In the genomic region with DNA sequence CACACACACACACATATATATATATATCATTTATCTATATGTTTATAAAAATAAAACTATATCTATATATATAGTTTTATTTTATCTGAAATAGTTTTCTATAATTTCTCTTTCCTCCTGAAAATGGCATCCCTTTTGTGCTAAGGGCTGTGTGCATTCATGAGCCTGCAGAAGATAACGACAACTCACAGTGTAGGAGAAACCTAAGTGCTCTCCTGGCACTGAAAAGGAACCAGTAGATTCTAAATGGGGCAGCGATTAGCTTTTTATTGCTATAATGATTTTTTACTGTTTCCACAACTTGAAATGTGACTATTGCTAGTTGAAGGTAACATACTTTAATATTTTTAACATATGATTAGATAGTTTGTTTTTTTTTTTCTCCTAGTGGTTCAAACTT, we compare ENCODE assay signal across 20 mouse cellular contexts. TPM values are rescaled to one million over a fixed set of nuclear protein-coding genes. Genes with fewer than 3 reads are reported as not detected.
DNase-seq lines count a peak whose midpoint lies in the region; ATAC-seq and TF ChIP-seq lines count a peak whose summit lies in the region.
"Had no signal": no experiment of that assay in that cellular context is flagged by ENCODE, and none has a peak within 500 bp of the region (broad histone marks: within the 10 kb centered on the region; RNA-seq: fewer than 3 reads in every experiment).

No protein-coding gene starts in this region.

- no peak for ATAC-seq in liver, embryonic 12.5 days
- ATAC-seq in lung, embryonic 15.5 days (ENCODE audit: borderline replicate concordance, extremely low read depth, low FRiP score, low TSS enrichment): no peak
- ATAC-seq in liver, embryonic 15.5 days (ENCODE audit: insufficient read depth): no peak
- ATAC-seq: forebrain, embryonic 14.5 days had no signal

- peak overlapping the region; percentile 22; the same call in 1 of the 2 replicates for H3K9ac ChIP-seq in liver, embryonic 12.5 days
- H3K9ac ChIP-seq in lung, embryonic 15.5 days: no peak overlapping the region
- no peak overlapping the region for H3K9ac ChIP-seq in liver, embryonic 15.5 days
- H3K9ac ChIP-seq: embryonic facial prominence, embryonic 15.5 days; hindbrain, embryonic 14.5 days had no signal

- no peaks in the 10 kb centered on the region for H3K36me3 ChIP-seq in liver, embryonic 12.5 days
- no peaks in the 10 kb centered on the region for H3K36me3 ChIP-seq in lung, embryonic 15.5 days
- no peaks in the 10 kb centered on the region for H3K36me3 ChIP-seq in liver, embryonic 15.5 days (replicated peaks)
- H3K36me3 ChIP-seq: embryonic facial prominence, embryonic 15.5 days; forebrain, embryonic 10.5 days; hindbrain, embryonic 10.5 days had no signal

- TF ChIP-seq CTCF in gastrocnemius, adult 2 months (IDR thresholded peaks at IDR 0.05): no peak

- intact Hi-C loops in gastrocnemius, adult 2 months (cut with DNase I): no loop called here

- no peak overlapping the region for H3K4me3 ChIP-seq in gastrocnemius, adult 2 months
- no peak overlapping the region for H3K4me3 ChIP-seq in liver, embryonic 12.5 days
- no peak overlapping the region for H3K4me3 ChIP-seq in lung, embryonic 15.5 days
- H3K4me3 ChIP-seq in liver, embryonic 15.5 days (replicated peaks): no peak overlapping the region
- H3K4me3 ChIP-seq: embryonic facial prominence, embryonic 15.5 days; forebrain, embryonic 10.5 days; hindbrain, embryonic 10.5 days had no signal

- DNase-seq in gastrocnemius, adult 2 months: no peak
- DNase-seq in gastrocnemius, adult 8-10 months (ENCODE audit: low spot score in 2 of 2): no peak
- DNase-seq in liver: no peak
- DNase-seq in lung, adult 18-20 months: no peak
- DNase-seq in frontal cortex, adult 2 months (ENCODE audit: extremely low spot score in 1 of 2, low spot score in 1 of 2): no peak
- DNase-seq: adrenal gland, adult 2 months; adrenal gland, postnatal 25 days; cerebellum, adult 8-10 months; cerebellum, postnatal 14 days; embryo, embryonic 11 days; gastrocnemius, postnatal 25 days; heart, postnatal 14 days had no signal

- H3K27ac ChIP-seq in gastrocnemius, adult 2 months: peak overlapping the region; percentile 99
- peak overlapping the region; percentile 95 for H3K27ac ChIP-seq in liver, embryonic 12.5 days
- H3K27ac ChIP-seq in lung, embryonic 15.5 days: peak overlapping the region; percentile 100; the same call in 1 of the 2 replicates
- no peak overlapping the region for H3K27ac ChIP-seq in liver, embryonic 15.5 days (replicated peaks)
- H3K27ac ChIP-seq: forebrain, embryonic 10.5 days; hindbrain, embryonic 10.5 days; hindbrain, embryonic 14.5 days had no signal

- no peaks in the 10 kb centered on the region for H3K9me3 ChIP-seq in liver, embryonic 12.5 days (replicated peaks)
- H3K9me3 ChIP-seq in lung, embryonic 15.5 days: no peaks in the 10 kb centered on the region
- no peaks in the 10 kb centered on the region for H3K9me3 ChIP-seq in liver, embryonic 15.5 days (replicated peaks)
- H3K9me3 ChIP-seq: embryonic facial prominence, embryonic 15.5 days; forebrain, embryonic 10.5 days; hindbrain, embryonic 10.5 days had no signal

- peaks cover 53% of the 10 kb centered on the region for H3K4me1 ChIP-seq in liver, embryonic 12.5 days
- peaks cover 25% of the 10 kb centered on the region for H3K4me1 ChIP-seq in lung, embryonic 15.5 days
- H3K4me1 ChIP-seq in liver, embryonic 15.5 days (replicated peaks): peaks cover 47% of the 10 kb centered on the region

- 52% methylated on average over 2 of the region's 2 CpGs for WGBS in liver, embryonic 12.5 days (ENCODE audit: insufficient replicate concordance)
- 66% methylated on average over 2 of the region's 2 CpGs for WGBS in lung, embryonic 15.5 days
- 51% methylated on average over 2 of the region's 2 CpGs for WGBS in liver, embryonic 15.5 days (ENCODE audit: insufficient replicate concordance)

- H3K4me2 ChIP-seq in liver, embryonic 12.5 days: peak overlapping the region; percentile 89
- H3K4me2 ChIP-seq in lung, embryonic 15.5 days: no peak overlapping the region
- peak overlapping the region; percentile 86; the same call in 1 of the 2 replicates for H3K4me2 ChIP-seq in liver, embryonic 15.5 days
- H3K4me2 ChIP-seq: embryonic facial prominence, embryonic 15.5 days; hindbrain, embryonic 14.5 days had no signal

- no peaks in the 10 kb centered on the region for H3K27me3 ChIP-seq in liver, embryonic 12.5 days (replicated peaks)
- H3K27me3 ChIP-seq in lung, embryonic 15.5 days: no peaks in the 10 kb centered on the region
- H3K27me3 ChIP-seq in liver, embryonic 15.5 days: no peaks in the 10 kb centered on the region
- H3K27me3 ChIP-seq: embryonic facial prominence, embryonic 15.5 days had no signal

RNA-seq across cellular contexts. Expression of a gene that starts 25.5 kb away (rescaled TPM):
- 100 to 1,000 TPM; 495 to 592 TPM for total RNA-seq in gastrocnemius, adult 2 months (2021)
- 100 to 1,000 TPM; 579 to 697 (median 625) TPM for total RNA-seq in gastrocnemius, adult 8-10 months (2022)
- polyA plus RNA-seq in liver, embryonic 12.5 days (2016; fragmentation: Nextera tagmentation; extraction: Ambion mirVana): 169 and 171 TPM in 2 replicates
- polyA plus RNA-seq in lung, embryonic 15.5 days (2015; fragmentation: Nextera tagmentation; extraction: Ambion mirVana): 168 and 169 TPM in 2 replicates
- 88.5 and 93.9 TPM in 2 replicates for polyA plus RNA-seq in liver, embryonic 15.5 days (2015; fragmentation: Nextera tagmentation; extraction: Ambion mirVana)
- polyA plus RNA-seq in frontal cortex, adult 2 months (2012; rRNA removed): 33.8 and 39.7 TPM in 2 replicates
